Mouse (Mus musculus) heart, adult 2 months (tissue): ENCODE data around the gene Runx1. TPM values are rescaled to one million over a fixed set of nuclear protein-coding genes. Genes with fewer than 3 reads are reported as not detected.

Source experiments
- DNase-seq, 2 experiments: peaks; one replicate each; pipeline ENCODE4 v3.0.0; 2021
- H3K27ac ChIP-seq: fragments of 200-600 bp; 2 replicates; pipeline ENCODE4 v1.8.1; 2022
- H3K27me3 ChIP-seq: fragments of 200-500 bp; 2 replicates; pipeline ENCODE4 v1.6.1; 2012; ENCODE audit warnings: mild to moderate bottlenecking, low read length, inconsistent platforms, mixed read lengths; ENCODE audit not compliant: control insufficient read depth, insufficient read depth
- H3K36me3 ChIP-seq: fragments of 200-500 bp; 2 replicates; pipeline ENCODE4 v1.6.1; 2012; ENCODE audit warnings: low read length, inconsistent platforms; ENCODE audit not compliant: control insufficient read depth, insufficient read depth
- H3K4me1 ChIP-seq: fragments of 200-500 bp; 2 replicates; pipeline ENCODE4 v1.6.1; 2011; ENCODE audit warnings: low read length; ENCODE audit not compliant: control insufficient read depth, insufficient read depth
- H3K4me3 ChIP-seq: fragments of 200-600 bp; 2 replicates; pipeline ENCODE4 v1.8.1; 2022
- H3K79me2 ChIP-seq: fragments of 200-500 bp; replicated peaks from 2 replicates; pipeline ENCODE4 v1.6.1; 2012; ENCODE audit warnings: mild to moderate bottlenecking, inconsistent platforms, low read length, moderate library complexity, mixed read lengths; ENCODE audit not compliant: control insufficient read depth, insufficient read depth
- H3K9ac ChIP-seq: fragments of 200-500 bp; 2 replicates; pipeline ENCODE4 v1.6.1; 2012; ENCODE audit warnings: low read depth, mild to moderate bottlenecking, control low read depth, inconsistent platforms, low read length, mixed read lengths
- CTCF ChIP-seq: fragments of 200-600 bp; IDR thresholded peaks from 2 replicates; pipeline ENCODE4 v1.8.1; 2022; ENCODE audit warnings: antibody characterized with exemption, mild to moderate bottlenecking, moderate library complexity
- EP300 ChIP-seq: fragments of 200-500 bp; IDR thresholded peaks from 2 replicates; pipeline ENCODE4 v1.6.1; 2011; ENCODE audit warnings: low read depth, low read length, control low read depth; ENCODE audit not compliant: insufficient read depth
- POLR2A ChIP-seq: fragments of 200-500 bp; IDR thresholded peaks from 2 replicates; pipeline ENCODE4 v1.6.1; 2011; ENCODE audit warnings: mild to moderate bottlenecking, low read depth, low read length, control low read depth; ENCODE audit not compliant: insufficient read depth
- WGBS: fragments of 180-500 bp; shearing (Covaris S2); methylation state at CpG from one replicate; pipeline ENCODE4 v1.1.7; 2018; 5-methylcytosine and 5-hydroxymethylcytosine counted together
- intact Hi-C: fragments of 180-260 bp; cut with DNase I; formaldehyde crosslinking; loops from one replicate; pipeline ENCODE4 v1.15.1; 2025
- polyA plus RNA-seq: library from polyadenylated mRNA; depleted of rRNA; stranded (reverse); fragments of >200 nt; gene quantifications from 2 replicates; pipeline ENCODE4 v1.2.3, GENCODE M21; 2012
- total RNA-seq, 2 experiments: library from RNA; stranded (reverse); gene quantifications; 2 replicates each; pipeline ENCODE4 v1.2.3; 2021

Runx1 gene
- total and polyA plus RNA-seq, 3 experiments = 1.8 to 2.4 (median 2.1) TPM

DNA sequence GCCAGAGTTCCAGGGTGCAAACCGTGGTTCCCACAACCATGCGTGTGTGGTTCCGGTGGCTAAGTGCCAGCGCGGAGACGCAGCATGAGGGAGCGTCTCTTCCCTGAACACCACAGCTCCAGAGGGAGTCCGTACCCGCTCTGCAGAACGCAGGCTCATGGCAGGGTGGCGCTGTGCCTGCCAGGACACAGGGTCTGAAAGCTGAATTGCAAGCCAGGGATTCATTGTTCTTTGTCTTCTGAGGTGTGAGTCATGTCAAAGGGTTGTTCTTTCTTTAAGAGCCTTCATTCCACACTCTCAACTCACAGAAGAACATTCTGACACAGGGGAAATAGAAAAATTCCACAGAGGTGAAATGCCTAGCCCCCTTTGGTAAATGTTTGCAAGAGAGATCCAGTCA lies 202.0 kb downstream of the Runx1 start:
- TF ChIP-seq EP300 (no peak), POLR2A (no peak), CTCF (no peak)
- 86% methylated on average over 11 of the region's 11 CpGs for WGBS

DNA sequence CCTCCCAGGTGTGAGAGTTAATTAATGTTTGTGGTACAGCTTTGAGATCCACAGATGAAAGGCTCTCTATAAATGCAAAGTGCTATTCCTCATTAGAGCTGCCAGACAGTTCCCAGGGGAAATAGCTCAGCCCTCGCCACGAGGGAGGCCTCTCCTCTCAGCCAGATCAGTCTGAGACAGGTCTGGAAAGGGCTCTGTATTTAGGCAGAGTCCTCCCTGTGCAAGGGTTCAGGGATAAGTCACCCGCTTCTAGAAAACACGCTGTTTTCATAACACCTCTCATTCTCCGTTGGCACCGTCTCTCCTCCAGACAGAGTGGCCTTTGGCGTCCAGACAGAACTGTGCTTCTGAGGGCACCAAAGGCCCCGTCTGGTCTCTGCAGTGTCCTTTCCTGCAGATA lies 204.1 kb downstream of the Runx1 start:
- no peaks in the 10 kb centered on the region for H3K4me1 ChIP-seq
- 50% methylated on average over 8 of the region's 8 CpGs for WGBS
- no peaks in the 10 kb centered on the region for H3K27me3 ChIP-seq
- no peak overlapping the region for H3K27ac ChIP-seq
- H3K9ac ChIP-seq = no peak overlapping the region
- H3K79me2 ChIP-seq = no peaks in the 10 kb centered on the region
- no peak for DNase-seq
- intact Hi-C loops = no loop called here
- H3K4me3 ChIP-seq = no peak overlapping the region
- TF ChIP-seq POLR2A = no peak
- no peak for TF ChIP-seq CTCF
- no peak for TF ChIP-seq EP300
- no peaks in the 10 kb centered on the region for H3K36me3 ChIP-seq

More for the DNA sequence above, 202.0 kb downstream of the Runx1 start:
- no peaks in the 10 kb centered on the region for H3K79me2 ChIP-seq
- H3K4me3 ChIP-seq = no peak overlapping the region
- H3K9ac ChIP-seq = no peak overlapping the region
- no peak for DNase-seq
- H3K4me1 ChIP-seq = no peaks in the 10 kb centered on the region
- H3K27me3 ChIP-seq = no peaks in the 10 kb centered on the region
- intact Hi-C loops = no loop called here
- no peaks in the 10 kb centered on the region for H3K36me3 ChIP-seq
- no peak overlapping the region for H3K27ac ChIP-seq

DNA sequence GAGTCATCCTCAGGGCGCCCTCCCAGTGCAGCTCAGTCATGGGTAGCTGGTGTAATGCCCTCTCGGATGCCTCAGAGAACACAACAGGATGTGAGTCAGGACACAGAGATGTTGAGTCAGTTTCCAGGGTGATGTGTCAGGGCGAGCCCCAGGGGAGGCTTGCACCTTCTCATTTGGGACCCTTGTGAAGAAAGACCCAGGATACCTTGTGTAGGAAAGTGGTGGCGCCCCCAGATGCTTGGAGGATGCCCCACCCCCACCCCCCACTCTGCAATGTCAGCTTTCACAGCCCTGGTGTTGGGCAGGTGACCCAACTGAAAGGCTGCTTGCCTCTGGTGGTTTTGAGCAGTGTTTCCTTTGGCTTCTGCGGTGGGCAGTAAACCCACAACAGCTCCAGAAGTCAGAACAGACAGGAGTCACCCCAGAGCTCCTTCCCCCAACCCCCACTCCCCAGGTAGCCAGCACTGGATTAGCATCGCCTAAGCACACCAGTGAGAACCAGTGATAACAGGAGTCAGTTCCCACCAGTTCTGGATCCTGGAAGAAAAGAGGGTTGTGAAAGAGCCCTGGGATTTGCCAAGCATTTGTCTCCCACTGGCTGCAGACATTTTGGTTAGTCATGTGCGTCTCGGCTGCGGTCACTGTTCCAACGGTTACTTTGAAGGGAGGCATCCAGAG lies 205.0 kb downstream of the Runx1 start:
- Histone ChIP-seq H3K36me3 (no peaks in the 10 kb centered on the region), H3K27ac (no peak overlapping the region), H3K27me3 (no peaks in the 10 kb centered on the region), H3K4me1 (no peaks in the 10 kb centered on the region), H3K4me3 (no peak overlapping the region), H3K79me2 (no peaks in the 10 kb centered on the region), H3K9ac (no peak overlapping the region)
- WGBS = 61% methylated on average over 10 of the region's 10 CpGs
- TF ChIP-seq EP300 (no peak), CTCF (no peak), POLR2A (no peak)
- intact Hi-C loops = no loop called here
- DNase-seq = no peak

DNA sequence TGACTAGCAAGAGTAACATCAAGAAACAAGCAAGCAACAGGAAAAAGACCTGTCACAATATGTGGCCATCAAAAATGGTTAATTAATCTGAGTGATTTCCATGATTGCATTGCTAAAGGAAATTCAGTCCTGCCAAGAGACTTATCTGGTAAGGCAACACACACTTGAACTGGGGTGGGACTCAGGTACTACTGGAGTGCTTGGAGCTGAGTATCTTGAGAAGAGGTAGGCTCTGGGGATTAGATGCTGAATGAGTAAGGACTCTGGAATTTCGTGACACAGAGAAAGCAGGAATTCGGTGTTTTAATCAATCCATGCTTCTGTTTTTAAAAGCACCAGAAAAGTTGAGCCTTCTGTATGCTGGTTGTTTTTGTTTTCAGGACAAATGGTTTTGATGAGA lies 209.1 kb downstream of the Runx1 start:
- no peaks in the 10 kb centered on the region for H3K27me3 ChIP-seq
- no peak overlapping the region for H3K9ac ChIP-seq
- intact Hi-C loops = no loop called here
- DNase-seq = no peak
- no peak overlapping the region for H3K4me3 ChIP-seq
- no peaks in the 10 kb centered on the region for H3K36me3 ChIP-seq
- H3K4me1 ChIP-seq = no peaks in the 10 kb centered on the region
- H3K27ac ChIP-seq = no peak overlapping the region
- no peaks in the 10 kb centered on the region for H3K79me2 ChIP-seq
- 83% methylated on average over 2 of the region's 2 CpGs for WGBS
- TF ChIP-seq CTCF (no peak), POLR2A (no peak), EP300 (no peak)

DNA sequence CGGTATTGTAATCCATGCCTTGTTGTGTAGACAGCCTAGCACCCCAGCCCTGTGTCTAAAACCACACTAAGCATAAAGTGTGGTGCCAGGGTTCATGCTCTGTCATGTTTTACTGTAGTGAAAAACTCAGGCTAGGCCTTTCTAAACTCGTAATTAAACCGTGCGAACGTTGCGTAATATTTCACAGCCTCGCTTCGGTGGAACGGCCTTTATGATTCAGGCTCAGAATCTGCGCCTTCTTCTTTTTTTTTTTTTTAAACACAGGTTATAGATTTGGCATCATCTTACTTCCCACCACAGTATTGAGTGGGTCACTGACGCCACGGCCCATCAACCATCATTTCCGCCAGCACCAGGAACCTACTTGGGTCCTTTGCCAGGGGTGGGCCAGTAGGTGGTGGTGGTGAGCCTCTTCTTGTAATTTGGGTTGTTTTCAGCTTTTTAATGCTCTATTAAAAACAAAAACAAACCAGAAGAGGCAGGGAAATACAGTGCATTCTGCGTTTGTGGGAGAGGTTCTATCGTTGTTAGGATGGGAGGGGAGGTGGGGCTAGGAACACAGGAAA lies 210.6 kb downstream of the Runx1 start:
- no peak for DNase-seq
- H3K4me3 ChIP-seq = no peak overlapping the region
- WGBS = 91% methylated on average over 15 of the region's 15 CpGs
- no peaks in the 10 kb centered on the region; the same call in 1 of the 2 replicates for H3K4me1 ChIP-seq
- no peaks in the 10 kb centered on the region for H3K27me3 ChIP-seq
- intact Hi-C loops = no loop called here
- H3K9ac ChIP-seq = no peak overlapping the region
- no peaks in the 10 kb centered on the region for H3K79me2 ChIP-seq
- H3K27ac ChIP-seq = no peak overlapping the region
- no peaks in the 10 kb centered on the region for H3K36me3 ChIP-seq
- no peak for TF ChIP-seq EP300
- TF ChIP-seq POLR2A = no peak
- no peak for TF ChIP-seq CTCF

DNA sequence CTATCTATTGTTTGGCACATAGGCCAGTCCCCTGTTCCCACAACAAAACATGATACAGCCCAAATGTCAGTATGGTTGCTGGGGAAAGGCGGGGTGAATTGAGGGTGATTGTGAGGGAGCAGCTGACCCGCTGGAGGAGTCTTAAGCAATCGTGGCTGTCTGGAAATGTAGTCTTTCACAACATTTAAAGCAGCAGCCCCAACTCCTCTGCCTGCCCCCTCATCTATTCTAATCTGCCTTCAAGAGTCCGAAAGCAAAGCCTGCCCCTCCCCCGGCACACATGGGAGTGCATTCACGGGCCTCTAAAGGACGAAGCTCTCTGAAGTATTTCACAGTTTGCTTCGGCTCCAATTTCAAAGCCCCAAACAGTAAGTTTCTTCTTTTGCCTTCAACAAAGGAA lies 213.4 kb downstream of the Runx1 start:
- Histone ChIP-seq H3K79me2 (no peaks in the 10 kb centered on the region), H3K4me1 (no peaks in the 10 kb centered on the region; the same call in 1 of the 2 replicates), H3K36me3 (no peaks in the 10 kb centered on the region), H3K27ac (no peak overlapping the region), H3K9ac (no peak overlapping the region), H3K4me3 (no peak overlapping the region), H3K27me3 (no peaks in the 10 kb centered on the region)
- intact Hi-C loops = no loop called here
- 65% methylated on average over 8 of the region's 8 CpGs for WGBS
- DNase-seq = no peak
- no peak for TF ChIP-seq CTCF
- TF ChIP-seq POLR2A = no peak
- no peak for TF ChIP-seq EP300
